Mouse (Mus musculus) left cerebral cortex, adult 18-20 months (tissue): ENCODE data around the gene Chst4. TPM values are rescaled to one million over a fixed set of nuclear protein-coding genes. Genes with fewer than 3 reads are reported as not detected.

Experiments
- DNase-seq, 2 experiments: peaks; one replicate each; pipeline ENCODE4 v3.0.0; 2021 to 2022; ENCODE audit warnings: low spot score in 2 of 2, mixed read lengths in 1 of 2
- total RNA-seq, 2 experiments: library from RNA; stranded (reverse); gene quantifications; 2 replicates each; pipeline ENCODE4 v1.2.3; 2021

Chst4 gene
- total RNA-seq, 2 experiments from 2014 or later: 0.16 to 0.49 TPM

DNA sequence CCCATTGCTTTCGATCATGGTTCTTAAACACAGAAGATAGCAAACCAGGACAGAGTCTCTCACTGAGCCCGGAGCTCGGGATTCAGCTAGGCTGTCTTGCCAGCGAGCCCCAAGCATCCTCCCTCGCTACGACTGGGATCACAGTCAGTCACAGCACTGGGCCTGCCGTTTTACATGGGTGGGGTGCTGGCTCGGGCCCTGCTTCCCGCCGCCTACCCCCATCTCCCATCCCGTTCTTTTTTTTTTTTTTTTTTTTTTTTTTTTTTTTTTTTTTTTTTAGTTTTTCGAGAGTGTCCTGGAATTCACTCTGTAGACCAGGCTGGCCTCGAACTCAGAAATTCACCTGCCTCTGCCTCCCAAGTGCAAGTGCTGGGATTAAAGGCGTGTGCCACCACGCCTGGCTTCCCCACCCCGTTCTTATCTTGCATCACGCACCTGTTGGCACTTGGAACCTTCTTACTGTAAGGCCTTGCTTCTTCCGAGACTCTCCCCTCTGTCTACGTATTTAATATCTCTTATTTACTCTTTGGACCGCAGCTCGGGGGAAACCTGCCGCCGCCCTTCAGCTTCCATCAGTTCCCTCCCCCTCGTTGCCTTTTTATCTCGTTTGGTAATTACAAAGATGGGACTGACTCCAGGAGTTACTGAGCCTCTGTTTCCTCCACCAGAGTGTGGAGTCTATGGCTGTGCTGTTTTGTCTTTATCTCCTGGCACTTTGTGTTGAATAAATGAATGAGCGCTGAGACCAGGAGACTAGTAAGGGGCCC, 31.1 kb downstream of the Chst4 start:
- DNase-seq: no peak

DNA sequence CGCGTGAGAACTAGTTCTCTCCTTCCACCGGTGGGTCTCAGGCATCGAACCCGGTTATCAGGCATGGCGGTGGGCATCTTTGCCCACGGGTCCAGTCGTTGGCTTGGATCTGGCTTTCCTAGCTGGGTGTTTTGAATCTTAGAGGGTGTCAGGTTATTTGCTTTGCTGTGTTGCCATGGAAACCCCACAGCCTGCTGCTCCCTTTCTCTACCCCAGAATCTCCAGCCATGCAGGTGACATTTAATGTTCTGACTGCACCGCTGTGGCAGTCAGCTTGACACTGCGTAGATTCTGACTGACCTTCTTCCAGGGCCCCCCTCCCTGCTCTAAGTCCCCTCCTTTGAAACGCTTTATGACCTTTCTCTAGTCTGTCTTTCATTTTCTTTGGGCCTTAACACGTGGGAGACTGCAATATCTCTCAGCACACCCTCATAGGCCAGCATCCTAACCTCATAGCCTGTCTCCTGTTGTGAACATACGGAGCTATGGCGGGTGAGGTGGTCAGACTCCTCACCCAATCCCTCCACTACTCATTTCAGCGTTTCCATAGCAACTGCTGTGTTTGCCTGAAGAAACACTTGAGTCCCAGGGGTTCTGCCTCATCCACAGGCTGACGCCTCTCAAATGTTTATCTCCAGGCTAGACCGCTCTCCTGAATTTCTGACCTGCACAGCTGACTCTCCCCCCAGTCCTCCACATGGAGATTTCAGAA, 33.1 kb downstream of the Chst4 start:
- peak in 1 of 2 experiments; percentile 20 for DNase-seq

DNA sequence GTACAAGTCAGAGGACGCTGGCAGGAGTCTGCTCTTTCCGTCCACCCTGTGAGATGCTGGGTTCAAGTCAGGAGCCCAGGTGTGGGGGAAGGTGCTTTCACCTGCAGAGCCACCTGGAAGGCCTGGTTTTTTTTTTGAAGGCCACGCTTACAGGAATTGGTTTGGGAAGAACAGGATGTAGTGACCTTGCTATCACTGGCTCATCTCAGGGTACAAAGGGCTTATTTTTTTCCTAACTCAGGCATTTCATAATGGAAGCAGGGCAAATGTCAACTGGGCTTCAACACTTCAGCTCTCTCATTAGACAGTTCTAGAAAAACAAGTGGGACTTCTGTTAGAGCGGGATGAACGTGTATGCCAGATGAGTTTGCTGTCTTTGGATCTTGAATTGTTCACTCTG, 35.2 kb downstream of the Chst4 start:
- DNase-seq: no peak

DNA sequence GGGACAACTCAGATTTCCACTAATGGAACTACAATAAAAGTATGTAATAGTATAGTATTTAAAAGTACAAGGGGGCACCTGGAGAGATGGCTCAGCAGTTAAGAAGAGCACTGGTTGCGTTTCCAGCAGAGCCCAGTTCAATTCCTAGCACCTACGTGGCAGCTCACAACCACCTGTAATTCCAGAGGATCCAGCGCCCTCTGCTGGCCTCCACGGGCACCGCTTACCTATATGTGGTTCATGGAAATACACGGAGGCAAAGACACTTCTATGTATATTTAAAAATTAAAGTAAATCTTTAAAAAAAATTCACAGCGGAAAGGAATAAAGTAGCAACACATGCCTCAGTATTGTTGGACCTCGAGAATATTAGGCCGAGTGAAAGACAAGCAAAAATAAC, 36.6 kb downstream of the Chst4 start:
- no peak for DNase-seq

DNA sequence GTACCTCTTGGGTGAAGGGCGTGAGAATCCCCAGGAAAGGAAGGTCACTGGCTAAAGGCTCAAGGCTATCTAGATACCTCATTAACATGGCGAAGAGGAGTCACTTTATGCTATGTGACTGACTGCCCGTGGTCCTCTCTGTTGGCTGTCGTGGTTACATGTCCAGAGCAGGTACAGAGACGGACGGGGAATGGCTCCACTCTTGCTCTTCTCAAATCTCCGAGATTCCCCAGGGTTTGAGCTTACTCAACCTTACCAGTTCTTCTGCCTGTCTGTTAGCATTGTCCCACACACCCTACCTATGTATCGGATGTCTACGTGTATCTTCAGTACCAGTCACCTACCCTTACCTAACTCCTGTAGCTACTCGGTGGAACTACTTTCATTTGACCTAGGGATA, 39.6 kb downstream of the Chst4 start:
- DNase-seq: no peak

DNA sequence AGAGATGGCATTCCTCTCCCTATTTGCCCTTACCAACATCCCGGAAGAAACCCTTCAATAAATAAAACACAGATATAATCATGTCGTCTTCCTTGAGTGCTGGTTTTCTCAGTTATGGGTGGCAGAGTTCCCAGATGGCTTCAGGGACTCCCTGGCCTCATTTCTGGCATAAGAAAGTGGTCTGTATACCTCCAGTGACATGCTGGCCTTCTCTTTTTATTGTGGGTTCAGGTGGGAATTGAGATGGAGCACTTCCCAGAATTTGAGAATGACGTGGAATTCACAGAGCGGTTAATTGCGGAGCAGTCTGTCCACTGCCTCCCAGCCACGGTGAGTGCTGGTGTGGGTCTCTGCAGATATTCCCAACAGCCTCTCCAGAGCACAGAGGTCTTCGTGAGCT, 41.5 kb downstream of the Chst4 start:
- no peak for DNase-seq

DNA sequence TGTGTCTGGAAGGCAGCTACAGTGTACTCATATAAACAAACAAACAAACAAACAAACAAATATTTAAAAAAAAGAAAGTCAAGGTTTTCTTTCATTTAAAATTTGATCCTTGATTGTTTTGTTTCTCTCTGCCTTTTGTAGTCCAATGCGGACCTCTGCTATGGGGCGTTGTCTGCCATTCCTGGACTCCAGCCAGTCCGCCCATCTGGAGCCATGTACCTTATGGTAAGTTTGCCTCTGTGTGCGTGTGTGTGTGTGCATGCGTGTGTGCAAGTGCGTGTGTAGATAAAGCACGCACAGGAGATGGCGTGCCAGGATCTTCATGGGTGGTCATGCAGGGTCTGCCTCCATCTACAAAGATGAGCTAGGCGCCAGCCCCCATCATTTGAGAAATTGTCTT, 42.2 kb downstream of the Chst4 start:
- DNase-seq: no peak

DNA sequence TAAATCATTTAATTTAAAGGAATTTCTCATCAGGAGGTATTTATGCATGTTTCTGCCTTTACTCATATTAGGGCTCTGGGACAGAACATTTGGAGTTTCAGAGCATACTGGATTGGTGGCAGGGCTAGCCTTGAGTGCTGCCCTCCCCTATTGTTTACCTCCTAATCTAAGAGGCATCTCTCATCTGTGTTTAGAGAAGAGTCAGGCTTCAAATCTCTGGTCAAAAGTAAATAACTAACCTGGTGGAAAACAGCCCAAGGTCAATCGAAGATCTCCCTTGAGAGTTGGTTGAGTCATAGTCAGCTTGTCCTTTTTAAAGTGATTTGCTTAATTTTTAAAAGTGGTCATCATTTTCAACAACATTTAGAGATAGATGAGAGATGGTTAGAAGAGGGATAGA, 46.6 kb downstream of the Chst4 start:
- no peak for DNase-seq

DNA sequence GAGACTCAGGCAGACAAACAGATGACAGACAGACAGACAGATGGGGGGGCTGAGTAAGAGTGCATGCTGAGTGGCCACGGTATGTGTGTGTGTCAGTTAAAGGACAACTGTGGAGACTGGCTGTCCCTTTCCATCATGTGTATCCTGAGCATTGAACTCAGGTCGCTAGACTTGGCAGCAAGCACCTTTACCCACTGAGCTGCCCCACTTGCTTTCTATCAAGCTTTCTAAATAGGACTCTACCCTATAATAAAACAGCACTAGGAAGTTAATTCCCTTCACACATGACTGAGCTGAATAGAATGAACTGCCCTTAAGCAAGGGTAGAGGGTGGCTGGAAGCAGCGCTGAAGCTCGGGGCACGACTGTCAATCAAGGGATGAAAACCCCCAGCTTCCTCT, 47.4 kb downstream of the Chst4 start:
- no peak for DNase-seq

DNA sequence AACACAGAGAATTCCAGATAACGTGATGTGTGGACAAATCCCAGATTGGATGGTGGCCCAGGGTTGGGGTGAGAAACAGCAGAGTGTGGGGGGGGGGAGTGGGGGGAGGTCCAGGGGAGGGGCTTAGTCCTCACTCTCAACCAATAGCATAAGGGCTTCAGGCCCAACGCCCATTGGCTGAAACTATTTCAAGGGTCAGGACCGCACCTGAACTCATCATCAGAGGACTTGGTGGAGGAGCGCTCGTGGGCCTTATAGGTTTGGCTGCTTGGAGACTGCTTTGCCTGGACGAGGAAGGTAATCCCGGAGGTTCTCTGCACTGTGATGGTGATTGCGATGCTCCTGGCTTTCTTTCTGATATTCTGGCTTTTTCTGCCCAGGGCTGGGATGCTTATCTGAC, 49.3 kb downstream of the Chst4 start, which contains the start of gene Tat:
Tat (plus strand) TSS at position 214 of the 400 bp plus-strand sequence.
- DNase-seq: no peak

DNA sequence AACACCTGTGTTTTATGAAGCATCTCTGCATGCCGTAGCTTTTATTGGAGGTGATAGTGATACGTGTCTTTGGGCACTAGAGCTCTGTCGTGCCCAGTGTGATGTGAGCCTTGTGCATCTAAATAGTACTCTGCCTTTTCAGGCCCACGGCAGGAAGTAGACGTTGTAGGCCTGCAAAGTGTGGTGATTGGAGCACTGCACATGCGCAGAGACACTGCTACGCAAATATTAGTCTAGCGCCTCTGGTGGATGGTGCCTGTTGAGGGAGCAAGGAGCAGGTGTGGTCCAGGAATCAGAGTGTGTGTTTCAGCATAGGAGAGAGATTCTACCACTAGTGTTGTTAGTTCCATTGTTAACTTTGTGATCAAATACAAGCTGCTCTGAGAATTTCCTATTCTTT, 50.4 kb downstream of the Chst4 start:
- no peak for DNase-seq

DNA sequence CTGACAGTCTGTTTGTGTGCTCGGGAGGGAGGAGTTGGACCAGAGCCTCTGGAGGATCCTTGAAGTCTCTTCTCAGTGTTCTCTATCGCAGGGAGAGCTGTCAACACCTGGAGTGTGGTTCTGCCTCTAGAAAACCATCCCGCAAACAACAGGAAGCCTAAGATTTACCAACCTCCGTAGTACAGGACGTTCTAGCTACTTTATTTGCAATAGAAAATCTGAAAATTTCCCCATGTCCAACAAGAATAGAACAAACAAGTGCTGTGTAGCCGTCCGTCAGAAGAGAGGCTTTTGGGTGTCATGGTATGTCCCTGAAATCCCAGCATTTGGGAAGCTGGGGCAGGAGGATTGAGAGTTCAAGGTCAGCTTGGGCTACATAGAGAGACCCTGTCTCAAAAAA, 51.8 kb downstream of the Chst4 start:
- DNase-seq: no peak

DNA sequence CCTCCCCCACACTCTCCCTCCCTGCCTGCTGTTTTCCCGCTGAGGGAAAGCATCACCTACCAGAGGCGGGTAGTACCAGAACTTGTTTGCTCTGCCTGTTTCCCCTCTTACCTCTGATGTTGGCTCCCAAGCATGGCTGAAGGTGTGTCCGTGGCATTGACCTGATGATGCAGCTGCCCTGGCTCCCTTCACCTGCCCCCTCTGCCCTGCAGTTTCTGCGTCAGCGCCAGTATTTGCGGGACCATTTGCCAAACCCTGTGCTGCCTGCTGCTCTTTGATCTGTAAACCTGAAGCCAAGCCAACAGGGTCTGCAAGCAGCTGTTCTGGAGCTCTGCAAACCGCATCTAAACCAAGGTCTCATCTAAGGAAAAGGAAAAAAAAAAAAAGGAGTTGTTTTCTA, 53.2 kb downstream of the Chst4 start:
- DNase-seq: no peak

DNA sequence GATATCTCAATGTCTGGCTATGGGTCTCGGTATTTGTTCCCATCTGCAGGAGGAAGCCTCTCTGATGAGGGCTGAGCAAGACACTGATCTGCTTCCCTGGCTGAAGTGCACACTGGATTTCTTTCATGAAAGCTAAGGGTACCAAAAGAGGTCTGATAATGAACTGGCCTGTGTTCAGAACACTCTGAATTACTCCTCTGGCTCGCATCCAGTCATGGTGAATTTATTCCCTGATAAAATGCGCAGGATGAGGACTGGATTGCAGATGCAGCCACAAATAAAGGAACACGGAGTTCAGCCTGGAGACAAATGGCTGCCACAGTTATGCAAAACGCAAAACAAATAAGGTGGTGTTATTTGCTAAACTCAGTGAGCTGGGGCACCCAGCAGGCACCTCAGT, 55.6 kb downstream of the Chst4 start:
- DNase-seq: no peak

DNA sequence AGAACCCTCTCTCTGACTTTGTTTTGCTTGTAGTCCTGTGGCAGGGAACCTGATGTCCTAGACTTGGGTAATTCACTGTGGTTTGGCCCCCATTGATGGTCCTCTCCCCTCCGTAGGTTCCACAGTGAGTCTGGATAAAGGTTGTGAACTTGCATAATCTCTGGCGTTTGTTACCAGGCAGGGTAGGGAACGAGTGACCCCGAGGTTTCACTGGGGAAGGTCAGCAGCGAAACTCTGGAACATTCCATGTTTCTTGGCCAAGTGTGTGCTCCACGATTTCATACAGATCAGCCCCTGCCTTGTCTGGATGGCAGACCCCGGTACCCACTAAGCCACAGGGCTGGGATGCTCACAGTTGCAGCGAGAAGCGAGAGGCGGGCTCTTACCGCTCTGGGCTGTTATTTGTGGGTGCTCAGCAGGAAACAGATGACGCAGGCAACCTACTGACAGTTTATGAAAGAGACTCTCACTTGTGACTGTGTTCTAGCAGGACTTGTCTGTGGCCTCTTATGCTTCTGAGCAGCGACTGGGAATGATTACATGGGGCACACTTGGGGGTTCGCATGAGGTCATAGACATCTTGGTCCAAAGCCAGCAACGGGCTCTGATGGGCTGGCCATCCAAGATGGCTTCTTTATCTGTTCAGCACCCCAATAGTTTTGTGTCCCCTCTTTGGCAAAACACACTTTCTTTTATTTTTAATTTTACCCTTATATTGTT, 57.0 kb downstream of the Chst4 start:
- no peak for DNase-seq

DNA sequence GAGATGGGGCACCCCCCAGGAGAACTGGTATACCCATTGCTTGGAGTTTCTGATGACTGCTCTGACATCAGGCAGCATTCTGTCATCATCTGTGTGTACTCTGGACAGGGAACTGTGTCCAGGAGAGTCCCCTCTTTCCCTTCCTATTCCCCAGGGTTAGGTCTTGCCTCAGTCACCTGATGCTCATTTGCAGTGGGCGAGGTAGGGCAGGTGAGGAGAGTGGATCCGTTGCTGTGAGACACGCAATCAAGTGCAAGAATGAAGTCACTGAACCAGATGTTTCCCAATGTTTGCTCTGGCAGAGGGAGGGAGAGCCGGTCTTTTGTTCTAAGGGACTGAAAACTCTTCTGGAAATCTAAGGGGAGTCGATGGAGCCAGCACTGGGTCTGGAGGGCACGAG, 60.2 kb downstream of the Chst4 start:
- no peak for DNase-seq

Other genes starting within 250 kb of the Chst4 start
- 10 to 100 TPM; 34.3 to 37.3 TPM for gene Phlpp2, start 171.2 kb downstream of the Chst4 start, total RNA-seq
- gene Marveld3, start 77.5 kb downstream of the Chst4 start, total RNA-seq: under 1 TPM; 0.37 to 0.45 TPM
- gene Tat, start 49.3 kb downstream of the Chst4 start, total RNA-seq: not detected
- gene Zfp612, start 40.0 kb upstream of the Chst4 start, total RNA-seq: 10 to 100 TPM; 34.8 to 35.9 TPM
- gene Gm21964, start 61.5 kb upstream of the Chst4 start, total RNA-seq: not detected
- not detected for gene Gm17720, start 63.0 kb upstream of the Chst4 start, total RNA-seq
- 10 to 100 TPM; 19.4 to 22.1 TPM for gene Calb2, start 128.5 kb upstream of the Chst4 start, total RNA-seq
- gene Cmtr2, start 175.9 kb upstream of the Chst4 start, total RNA-seq: 1 to 10 TPM; 5.9 to 6.0 TPM
- under 1 TPM; 0.30 to 0.58 TPM for gene Hydin, start 227.2 kb upstream of the Chst4 start, total RNA-seq